Mouse (Mus musculus) skeletal muscle tissue, adult 2 months (tissue): ENCODE measurements around the gene Inca1.
A peak's percentile ranks its signal among the peaks of the same experiment; 100 is the strongest.

Experiments used
- DNase-seq: peaks from one replicate; pipeline ENCODE4 v3.0.0-alpha.2; 2012; ENCODE audit warnings: low read depth, low spot score

Inca1 gene

DNA sequence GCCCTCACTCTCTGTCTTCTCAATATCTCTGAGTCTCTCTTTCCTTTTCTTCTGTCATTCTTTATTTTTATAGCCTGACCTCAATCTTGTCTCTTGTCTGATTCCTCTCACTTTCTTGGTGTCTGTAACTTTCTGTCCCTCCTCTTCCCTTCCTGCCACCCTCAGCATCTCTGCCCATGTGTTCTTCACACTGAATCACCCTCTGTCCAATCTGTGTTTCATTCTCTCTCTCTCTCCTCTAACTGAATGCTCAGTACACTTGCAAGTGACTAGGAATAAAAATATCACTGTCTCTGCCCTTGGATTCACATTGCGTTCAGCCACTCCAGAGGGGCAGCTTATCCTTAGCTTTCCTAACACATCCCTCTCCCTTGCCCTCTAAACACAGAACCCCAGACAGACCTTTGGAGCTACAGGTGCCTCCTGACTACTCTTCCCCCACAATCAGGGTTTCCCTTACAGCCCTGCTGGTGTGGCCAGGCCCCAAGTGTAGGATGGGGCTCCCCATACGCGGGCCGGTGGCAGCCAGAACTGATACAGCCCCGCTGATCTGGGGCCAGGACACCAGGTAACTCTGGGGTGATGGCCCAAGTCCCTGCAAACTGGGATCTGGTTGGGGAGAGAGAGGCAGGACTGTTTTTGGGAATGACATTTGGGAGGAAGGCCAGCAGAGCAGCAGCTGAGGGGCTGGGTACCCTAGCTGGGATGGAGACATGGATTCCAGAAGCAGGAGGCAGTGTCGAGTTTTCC, 2.2 kb upstream of the Inca1 start:
- DNase-seq, result no peak

DNA sequence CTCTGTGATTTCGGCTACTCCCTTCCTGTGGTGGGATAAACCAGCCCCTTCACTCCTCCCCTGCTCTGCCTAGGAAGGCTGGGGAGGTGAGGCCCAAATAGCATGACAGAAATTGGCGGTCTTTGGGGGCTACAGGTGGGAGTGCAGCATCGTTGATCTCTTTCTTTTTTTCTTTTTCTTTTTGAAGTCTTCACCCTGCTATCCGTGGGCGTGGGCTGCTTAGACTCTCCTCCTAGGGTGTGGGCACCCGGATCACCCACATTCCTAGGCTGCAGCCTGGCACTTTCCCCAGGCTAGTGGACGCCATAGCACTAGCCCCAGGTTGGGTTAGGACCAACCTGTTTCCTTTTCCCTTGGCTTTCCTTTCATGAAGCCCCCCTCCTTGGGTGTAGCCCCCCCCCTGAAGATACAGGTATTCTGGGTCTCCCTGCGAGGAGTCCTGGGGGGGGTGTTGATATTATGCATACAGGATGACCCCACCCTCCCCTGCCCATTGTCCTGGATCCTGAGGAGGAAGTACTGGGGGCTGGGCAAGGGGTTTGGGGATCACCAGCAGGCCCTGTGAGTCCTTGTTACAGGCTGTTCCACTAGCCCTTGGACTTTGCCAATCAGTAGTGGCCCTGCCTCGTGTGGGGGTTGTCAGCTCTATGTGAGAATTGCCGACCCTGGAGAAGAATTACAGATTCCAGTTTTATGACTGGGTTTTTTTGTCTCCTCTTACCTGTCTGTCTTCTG, 1.4 kb upstream of the Inca1 start:
- no peak for DNase-seq

DNA sequence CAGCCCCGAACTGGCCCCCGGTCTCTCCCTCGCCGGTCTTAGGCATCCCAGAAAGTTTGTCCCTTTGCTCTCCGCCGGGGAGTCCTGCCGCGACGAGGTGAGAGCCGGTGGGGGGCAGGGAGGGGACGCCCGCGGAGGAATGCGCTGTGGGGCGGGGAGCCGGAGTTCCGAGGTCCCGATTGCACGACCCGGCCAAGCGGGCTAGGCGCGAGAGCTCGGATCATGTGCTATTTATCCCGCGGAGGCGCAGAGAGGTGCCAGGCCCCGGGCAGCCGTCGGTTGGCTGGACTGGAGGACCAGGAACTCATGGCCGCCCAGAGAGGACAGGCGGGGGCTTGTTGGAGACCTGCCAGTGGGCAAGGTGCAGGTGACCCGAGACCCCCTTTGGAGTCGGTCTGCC, 658 bp upstream of the Inca1 start:
- DNase-seq, result peak; percentile 92

DNA sequence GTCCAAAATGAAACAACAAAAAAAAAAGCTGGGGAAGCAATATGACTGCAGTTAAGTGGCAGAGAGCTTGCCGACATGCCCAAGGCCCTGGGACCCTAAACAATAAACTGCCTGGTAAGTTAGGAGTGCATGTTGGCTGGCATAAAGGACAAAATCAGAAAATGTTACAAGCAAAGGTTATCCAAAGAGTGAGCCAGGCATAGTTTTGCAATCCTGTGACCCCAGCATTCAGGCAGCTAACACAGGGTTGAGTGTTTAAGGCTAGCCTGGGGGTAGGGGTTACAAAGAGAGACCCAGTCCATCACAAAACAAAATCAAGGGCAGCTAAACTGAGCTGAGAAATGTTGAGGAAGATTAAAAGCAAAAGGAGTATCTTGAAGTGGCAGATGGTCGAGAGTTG, 904 bp downstream of the Inca1 start:
- no peak for DNase-seq

DNA sequence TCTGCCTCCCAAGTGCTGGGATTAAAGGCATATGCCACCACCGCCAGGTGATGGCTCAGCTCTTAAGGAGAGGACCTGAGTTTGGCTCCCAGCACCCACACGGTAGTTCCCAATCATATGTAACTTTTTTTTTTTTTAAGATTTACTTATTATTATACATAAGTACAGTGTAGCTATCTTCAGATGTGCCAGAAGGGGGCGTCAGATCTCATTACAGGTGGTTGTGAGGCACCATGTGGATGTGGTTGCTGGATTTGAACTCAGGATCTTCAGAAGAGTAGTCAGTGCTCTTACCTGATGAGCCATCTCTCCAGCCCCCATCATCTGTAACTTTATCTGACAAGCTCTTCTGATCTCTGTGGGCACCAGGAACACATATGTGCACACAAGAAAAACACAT, 2.6 kb downstream of the Inca1 start:
- DNase-seq, result no peak

DNA sequence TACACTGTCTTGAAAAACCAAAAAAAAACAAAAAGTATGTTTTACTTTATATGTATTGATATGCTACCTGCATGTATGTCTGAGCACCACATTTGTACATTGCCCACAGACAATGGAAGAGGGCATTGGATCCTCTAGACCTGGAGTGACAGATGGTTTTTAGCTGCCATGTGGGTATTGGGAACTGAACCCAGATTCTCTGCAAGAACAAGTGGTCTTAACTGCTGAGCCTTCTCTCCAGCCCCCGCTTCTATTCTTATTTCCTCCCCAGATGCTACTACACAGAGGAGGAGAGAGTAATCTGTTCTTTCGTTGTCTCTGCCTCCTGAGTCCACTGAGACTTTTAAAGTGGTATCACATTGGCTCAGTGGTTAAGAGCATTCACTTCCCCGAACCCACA, 6.5 kb downstream of the Inca1 start:
- no peak for DNase-seq

DNA sequence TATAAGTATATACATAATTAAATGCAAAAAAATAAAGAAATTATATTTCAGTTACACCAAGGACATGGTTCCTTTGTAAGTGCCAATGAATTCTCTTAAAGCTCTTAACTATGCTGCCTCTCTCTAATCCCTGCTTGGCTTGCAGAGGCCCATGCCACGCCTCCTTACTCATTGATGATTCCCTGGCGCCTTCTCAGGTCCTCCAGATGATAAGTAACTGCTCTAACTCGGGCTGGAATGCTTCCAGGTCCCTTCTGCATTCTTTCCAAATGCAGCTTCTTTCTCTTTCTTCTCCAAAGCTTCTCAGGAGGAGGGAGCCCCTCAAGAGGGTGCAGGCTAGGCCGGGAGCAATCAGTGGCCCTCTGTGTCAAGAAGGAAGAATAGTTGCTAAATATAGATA, 10.4 kb downstream of the Inca1 start:
- no peak for DNase-seq

DNA sequence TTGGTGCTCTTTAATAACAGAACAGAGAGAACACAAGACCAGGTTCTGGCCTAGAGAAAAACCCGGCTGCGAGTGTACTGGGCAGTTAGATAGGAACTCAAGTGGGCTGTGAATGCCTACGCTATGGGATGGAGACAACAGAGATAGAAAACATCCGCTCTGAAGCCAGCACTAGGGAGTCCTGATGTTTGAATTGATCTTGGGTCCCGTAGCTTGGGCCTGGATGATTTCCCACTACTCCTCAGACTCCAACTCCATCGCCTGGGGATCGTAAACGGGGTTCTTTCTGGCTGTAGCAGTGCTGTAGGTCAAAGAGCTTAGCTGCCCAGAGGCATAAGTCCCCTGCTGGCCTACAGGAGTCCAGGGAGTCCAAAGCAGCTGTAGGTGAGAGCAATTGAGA, 11.6 kb downstream of the Inca1 start:
- DNase-seq, result no peak

DNA sequence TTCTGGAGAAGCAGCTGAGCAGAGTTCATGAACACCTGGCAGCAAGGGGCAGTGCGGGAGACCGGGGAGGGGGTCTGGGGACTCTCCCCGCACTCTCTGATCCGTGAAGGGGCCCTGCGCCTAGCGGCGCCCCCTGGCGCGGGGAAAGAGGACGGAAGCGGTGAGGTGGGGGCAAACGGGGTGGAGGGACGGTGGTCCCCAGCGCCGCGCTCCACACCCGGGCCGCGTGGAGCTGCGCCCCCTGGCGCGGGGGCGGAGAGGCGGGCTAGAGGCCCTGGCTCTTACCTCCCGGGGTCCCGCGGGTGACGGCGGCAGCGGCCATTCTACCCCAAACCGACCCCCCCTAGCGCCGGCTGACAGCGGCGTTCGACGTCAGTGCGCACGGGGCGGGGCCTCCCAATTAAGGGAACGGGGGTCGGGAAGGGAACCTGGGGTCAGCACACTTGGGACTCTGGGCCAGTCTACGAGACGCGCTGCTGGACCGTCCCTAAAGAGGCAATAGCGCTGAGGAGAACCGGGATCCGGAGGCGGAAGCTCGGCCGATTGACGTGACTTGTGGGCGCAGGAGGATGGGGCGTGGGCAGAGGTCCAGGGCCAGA, 12.3 kb downstream of the Inca1 start, which contains the start of gene Camta2:
Gene Camta2, minus strand, starts transcription at position 505 of the 599 bp plus-strand sequence.
- peak; percentile 86 for DNase-seq

DNA sequence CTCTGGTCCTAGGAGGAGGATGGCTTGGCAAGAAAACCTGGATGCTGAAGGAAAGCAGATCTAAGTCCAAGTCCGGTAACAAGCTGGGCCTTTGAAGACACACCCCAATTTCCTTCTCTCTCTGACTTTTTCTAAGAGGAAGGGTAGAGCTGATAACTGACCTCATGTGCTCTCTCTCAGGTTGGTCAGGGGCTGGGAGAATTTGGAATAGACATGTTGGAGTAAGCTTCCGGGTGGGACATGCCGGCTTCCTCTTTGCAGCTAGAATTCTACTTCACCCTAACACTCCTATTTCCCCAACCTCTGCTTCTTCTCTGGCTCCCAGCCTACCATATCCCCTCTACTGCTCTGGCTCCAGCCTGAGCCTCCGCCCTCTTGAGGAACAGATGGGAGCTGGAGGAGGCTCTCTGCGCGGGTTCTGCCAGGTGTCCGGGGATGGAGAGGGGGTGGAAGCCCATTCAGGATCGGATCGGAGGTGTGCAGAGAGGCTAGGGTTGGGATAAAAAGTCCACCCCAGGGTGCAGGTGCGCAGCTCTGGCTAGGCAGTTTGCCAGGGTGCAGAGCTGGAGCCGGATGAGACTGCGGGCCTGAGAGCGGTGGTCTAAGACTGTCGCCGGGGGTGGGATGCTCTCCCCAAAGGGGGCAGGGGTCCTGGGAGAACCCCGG, 12.9 kb downstream of the Inca1 start:
- DNase-seq, result no peak

DNA sequence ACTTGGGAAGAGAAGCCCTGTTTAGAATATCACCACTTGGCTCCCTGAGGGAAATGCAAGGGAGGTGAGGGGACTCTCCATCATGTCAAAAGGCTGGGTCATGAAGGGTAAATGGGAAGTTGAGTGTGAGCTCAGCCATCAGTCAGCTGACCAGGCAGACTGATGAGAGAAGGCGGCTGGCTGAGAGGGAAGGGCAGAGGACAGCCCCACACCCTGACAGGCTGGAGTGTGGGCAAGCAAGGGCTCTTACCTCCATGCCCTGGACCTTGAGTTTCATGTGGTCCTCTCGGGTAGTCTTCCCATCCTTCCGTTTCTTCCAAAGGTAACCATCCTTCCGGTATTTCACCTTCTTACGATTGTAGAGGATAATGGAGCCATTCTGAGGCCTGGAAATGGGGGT, 16.3 kb downstream of the Inca1 start:
- DNase-seq, result no peak

DNA sequence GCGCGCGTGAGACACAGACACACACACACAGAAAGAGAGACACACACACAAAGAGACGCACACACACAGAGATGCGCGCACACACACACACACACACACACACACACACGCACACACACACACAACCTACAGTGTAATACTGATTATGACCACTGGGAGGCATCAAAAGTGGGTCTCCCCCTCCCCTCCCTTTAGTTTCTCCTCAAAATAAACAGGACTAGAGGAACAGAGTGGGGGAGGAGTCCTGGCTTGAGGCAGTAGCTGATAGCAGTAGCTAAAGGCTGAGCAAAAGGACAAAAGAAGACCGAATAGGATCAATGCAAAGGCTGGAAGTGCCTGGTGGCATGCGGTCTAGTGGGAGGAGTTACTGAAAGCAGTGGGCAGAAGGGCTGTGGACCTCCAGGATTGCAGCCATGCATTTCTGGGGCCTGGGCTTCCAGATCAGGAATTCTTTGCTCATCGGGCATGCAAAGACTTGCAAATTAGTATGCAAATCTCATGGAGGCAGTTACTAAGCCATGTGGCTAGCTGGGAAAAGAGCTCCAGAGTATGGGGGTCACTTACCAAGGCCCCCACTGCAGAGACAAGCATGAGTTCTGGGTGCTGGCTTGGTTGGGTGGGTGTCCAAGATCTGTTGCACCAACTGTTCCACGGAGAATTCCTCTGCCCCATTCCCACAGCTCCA, 17.9 kb downstream of the Inca1 start:
- no peak for DNase-seq

DNA sequence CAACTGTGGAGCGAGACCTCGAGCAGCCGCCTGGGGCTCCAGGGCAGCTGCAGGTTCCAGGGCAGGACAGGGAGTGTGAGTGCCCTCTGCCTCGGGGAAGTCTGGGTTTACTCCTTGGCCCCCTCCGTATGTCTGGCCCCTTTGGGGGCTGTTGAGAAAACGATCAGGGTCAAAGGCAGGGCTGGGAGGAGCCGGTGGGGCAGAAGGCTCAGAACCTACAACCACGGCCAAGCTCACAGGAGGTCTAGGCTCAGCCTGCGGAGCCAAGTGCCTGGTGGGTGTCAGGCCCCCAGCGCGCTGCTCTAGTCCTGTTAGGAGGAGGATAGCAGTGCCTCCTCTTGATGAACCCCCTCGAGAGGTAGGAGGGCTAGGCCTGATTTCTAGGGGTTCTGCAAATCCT, 18.8 kb downstream of the Inca1 start:
- no peak for DNase-seq

DNA sequence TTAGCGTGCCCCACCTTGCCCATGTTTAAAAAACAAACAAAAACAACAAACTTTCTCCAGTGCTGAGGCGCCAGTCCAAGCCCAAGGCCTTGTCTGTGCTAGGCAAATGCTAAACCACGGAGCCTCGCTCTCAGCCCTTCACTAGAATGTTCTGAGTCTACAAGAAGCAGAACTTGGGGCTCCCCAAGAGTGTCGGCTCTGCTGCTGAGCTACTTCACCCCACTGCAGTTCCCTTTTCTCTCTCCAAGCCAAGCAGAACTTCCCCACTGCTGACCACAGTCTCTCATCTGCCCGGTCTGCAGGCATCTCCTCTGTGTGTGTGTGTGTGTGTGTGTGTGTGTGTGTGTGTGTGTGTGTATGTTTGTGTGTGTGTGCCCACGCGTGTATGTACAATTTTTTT, 20.1 kb downstream of the Inca1 start:
- DNase-seq, result no peak

DNA sequence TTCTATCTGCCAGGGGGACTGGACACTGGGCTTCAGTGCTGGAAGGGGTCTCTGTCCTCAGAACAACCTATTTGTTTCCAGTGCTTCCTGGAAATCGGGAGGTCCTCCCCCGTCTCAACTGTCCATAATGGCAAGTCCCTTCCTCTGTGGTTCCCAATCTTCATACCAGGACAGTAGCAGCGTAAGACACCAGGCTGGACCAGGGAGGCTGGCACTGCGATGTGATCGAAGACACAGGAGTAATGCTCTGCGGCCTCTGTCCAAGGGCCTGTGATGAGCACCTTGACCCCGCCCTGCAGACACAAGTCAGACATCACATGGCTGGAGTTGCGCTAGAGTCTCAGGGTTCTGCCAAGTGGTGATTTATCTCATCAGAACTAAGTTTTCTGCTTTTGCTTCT, 20.6 kb downstream of the Inca1 start:
- DNase-seq, result no peak

DNA sequence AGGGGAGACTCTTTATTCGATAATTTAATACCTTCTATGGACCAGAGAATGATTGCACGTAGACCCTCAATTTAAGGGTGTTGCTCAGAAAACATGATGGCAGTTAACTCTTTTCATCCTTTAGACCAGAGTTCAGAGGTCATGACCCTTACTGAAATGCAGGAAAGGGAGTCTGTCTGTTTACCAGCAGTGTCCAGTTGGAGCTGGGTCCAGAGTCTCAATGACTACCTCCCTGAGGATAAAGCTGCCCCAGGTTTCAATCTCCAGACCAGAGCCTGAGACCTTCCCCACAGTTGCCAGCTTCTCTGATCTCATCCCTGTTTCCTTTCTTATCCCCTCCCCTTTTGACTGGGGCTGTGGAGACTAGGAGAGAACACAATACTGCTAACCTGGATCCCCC, 21.4 kb downstream of the Inca1 start:
- DNase-seq, result no peak

DNA sequence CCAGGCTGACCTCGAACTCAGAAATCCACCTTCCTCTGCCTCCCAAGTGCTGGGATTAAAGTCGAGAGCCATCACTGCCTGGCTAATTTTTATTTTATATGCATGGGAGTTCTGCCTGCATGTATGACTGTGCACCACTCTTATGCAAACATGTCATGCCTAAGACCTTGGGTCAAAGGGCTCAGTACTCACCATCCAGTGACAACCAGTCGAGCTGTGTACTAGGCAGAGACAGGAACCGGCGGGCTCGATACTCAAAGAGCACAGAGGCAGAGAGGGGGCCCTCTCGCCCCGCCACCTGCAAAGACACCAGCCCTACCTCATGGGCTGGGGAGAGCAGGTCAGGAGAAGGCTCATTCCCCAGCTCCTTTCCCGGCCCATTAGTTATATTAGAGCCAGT, 21.9 kb downstream of the Inca1 start:
- DNase-seq, result no peak

DNA sequence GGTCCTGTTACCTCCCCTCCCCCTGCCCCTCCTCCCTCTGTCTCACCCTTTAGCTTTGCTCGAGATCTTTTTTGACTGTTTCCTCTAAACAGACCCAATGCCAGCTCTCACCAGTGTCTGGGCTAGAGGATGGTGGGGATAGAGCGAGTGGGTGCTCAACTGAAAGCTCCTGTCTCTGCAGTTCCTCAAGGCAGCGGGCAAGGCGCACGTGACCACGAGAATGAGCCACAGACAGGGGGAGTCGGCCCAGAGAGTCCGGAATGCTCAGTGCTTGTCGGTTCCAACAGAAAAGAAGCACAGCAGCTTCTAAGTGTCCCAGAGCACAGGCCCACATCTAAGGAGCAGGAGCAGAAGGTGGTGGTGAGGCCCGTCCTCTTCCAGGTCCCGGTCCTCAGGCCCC, 25.5 kb downstream of the Inca1 start:
- no peak for DNase-seq

DNA sequence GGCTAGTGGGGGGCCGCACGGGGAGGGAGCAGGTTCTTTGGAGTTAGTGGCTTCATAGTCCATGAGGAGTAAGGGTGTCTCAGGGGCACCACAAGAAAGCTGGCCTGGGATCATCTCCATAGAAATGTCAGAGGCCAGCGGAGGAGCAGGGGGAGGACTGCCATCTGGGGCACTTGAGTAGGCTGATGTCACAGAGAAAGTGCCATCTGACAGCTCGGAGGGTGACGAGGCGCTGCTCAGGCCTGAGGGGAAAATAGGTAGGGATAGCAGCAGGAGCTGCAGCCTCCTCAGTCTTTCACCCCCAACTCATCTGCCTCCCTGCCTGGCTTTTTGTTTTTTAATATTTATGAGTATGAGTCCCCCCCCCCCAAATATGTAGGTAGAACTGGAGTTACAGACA, 25.9 kb downstream of the Inca1 start:
- DNase-seq, result no peak

DNA sequence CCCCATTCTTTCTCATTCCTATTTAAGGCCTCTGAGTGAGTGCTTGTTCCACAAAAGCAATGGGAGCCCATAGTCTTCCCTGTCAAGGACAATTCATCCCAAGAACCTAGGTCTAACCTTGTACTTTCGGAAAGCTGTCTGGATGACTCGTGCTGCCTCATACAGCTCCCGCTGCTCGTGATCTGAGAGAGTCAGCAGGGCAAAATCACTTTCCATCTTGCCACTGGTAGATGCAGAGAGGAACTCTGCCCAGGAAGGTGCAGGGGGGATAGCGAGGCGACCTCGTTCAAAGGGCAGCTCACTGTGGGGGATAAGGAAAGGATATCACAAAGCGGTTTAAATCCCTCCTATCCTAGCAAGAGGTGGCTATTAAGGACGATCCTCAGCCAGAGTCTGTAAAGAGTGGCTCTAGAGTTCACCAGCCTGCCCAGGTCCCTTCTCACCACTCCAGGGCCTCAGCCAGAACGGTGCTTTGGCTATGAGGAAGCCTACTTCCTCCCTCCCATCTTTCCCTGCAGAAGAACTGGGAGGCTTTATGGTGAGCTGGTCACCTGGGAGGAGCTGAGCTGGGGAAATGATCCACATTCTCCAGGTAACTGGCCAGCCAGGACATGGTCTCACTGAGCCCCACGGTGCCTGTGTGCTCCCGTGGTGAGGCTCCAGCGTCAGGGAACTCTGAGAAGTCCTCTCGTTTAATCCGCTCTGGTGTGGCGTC, 28.5 kb downstream of the Inca1 start:
- no peak for DNase-seq

DNA sequence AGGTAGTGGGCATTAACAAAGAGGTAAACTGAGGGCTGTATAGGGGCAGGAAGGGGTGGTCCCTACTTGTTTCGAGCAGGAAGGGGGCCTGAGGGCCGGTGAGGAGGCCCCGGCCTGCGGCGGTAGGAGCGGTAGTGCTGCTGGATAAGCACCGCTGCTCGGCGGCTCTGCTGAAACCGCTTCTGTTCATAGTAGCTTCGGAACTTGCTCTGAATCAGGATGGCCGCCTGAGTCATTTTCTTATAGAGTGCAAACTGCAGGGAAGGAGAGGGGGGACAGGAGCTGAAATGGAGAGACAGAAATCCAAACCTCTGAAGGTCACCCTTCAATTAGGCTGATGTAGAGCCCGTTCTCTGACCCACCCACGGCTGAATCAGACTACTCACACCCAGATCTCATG, 29.5 kb downstream of the Inca1 start:
- DNase-seq, result no peak
